Mouse (Mus musculus): ENCODE measurements around the gene Clip2. TPM values are rescaled to one million over a fixed set of nuclear protein-coding genes. Genes with fewer than 3 reads are reported as not detected.

Clip2 gene
- polyA plus RNA-seq, 1 experiment: 5.6 TPM

GRCm38 (mm10) chr5:134490465-134490864, 61.8 kb downstream of the Clip2 start:
- Histone ChIP-seq H3K4me1 (ENCODE audit: control insufficient read depth, insufficient read depth, low read length) (no peaks in the 10 kb centered on the region), H3K9me3 (replicated peaks; ENCODE audit: control insufficient read depth, insufficient read depth, low read length, poor library complexity, severe bottlenecking) (no peaks in the 10 kb centered on the region), H3K4me3 (ENCODE audit: low read depth, low read length) (no peak overlapping the region), H3K27ac (ENCODE audit: insufficient read depth, low read length) (no peak overlapping the region), H3K36me3 (ENCODE audit: control insufficient read depth, insufficient read depth, low read length, poor library complexity, severe bottlenecking) (no peaks in the 10 kb centered on the region), H3K27me3 (ENCODE audit: control insufficient read depth, insufficient read depth, low read length, poor library complexity, severe bottlenecking) (no peaks in the 10 kb centered on the region), H3K9ac (ENCODE audit: low read depth, poor library complexity, severe bottlenecking) (no peak overlapping the region)
- TF ChIP-seq POLR2A (IDR thresholded peaks at IDR 0.05; ENCODE audit: insufficient read depth, low read length) (no peak), CTCF (IDR thresholded peaks at IDR 0.05; ENCODE audit: low read depth, low read length) (peak; percentile 85), EP300 (IDR thresholded peaks at IDR 0.05; ENCODE audit: insufficient read depth, low read depth, low read length) (no peak)

- H3K9ac ChIP-seq (ENCODE audit: low read depth, poor library complexity, severe bottlenecking): peak overlapping the region; percentile 14; the same call in 1 of the 2 replicates
- H3K4me1 ChIP-seq (ENCODE audit: control insufficient read depth, insufficient read depth, low read length): no peaks in the 10 kb centered on the region
- no peaks in the 10 kb centered on the region for H3K36me3 ChIP-seq (ENCODE audit: control insufficient read depth, insufficient read depth, low read length, poor library complexity, severe bottlenecking)
- H3K27ac ChIP-seq (ENCODE audit: insufficient read depth, low read length): no peak overlapping the region
- TF ChIP-seq EP300 (IDR thresholded peaks at IDR 0.05; ENCODE audit: insufficient read depth, low read depth, low read length) (0 out of 2 replicates have a peak, but pooled peaks have one; percentile 15), CTCF (IDR thresholded peaks at IDR 0.05; ENCODE audit: low read depth, low read length) (peak; percentile 91), POLR2A (IDR thresholded peaks at IDR 0.05; ENCODE audit: insufficient read depth, low read length) (no peak)
- peak overlapping the region; percentile 32 for H3K4me3 ChIP-seq (ENCODE audit: low read depth, low read length)
- no peaks in the 10 kb centered on the region for H3K27me3 ChIP-seq (ENCODE audit: control insufficient read depth, insufficient read depth, low read length, poor library complexity, severe bottlenecking)
- no peaks in the 10 kb centered on the region for H3K9me3 ChIP-seq (replicated peaks; ENCODE audit: control insufficient read depth, insufficient read depth, low read length, poor library complexity, severe bottlenecking)
Observed at GRCm38 (mm10) chr5:134489583-134489982, 62.7 kb downstream of the Clip2 start.

- no peak overlapping the region for H3K27ac ChIP-seq (ENCODE audit: insufficient read depth, low read length)
- no peak overlapping the region for H3K4me3 ChIP-seq (ENCODE audit: low read depth, low read length)
- H3K9me3 ChIP-seq (replicated peaks; ENCODE audit: control insufficient read depth, insufficient read depth, low read length, poor library complexity, severe bottlenecking): no peaks in the 10 kb centered on the region
- no peak overlapping the region for H3K9ac ChIP-seq (ENCODE audit: low read depth, poor library complexity, severe bottlenecking)
- no peaks in the 10 kb centered on the region for H3K36me3 ChIP-seq (ENCODE audit: control insufficient read depth, insufficient read depth, low read length, poor library complexity, severe bottlenecking)
- H3K27me3 ChIP-seq (ENCODE audit: control insufficient read depth, insufficient read depth, low read length, poor library complexity, severe bottlenecking): no peaks in the 10 kb centered on the region
- TF ChIP-seq POLR2A (IDR thresholded peaks at IDR 0.05; ENCODE audit: insufficient read depth, low read length): no peak
- TF ChIP-seq CTCF (IDR thresholded peaks at IDR 0.05; ENCODE audit: low read depth, low read length): no peak
- no peak for TF ChIP-seq EP300 (IDR thresholded peaks at IDR 0.05; ENCODE audit: insufficient read depth, low read depth, low read length)
- H3K4me1 ChIP-seq (ENCODE audit: control insufficient read depth, insufficient read depth, low read length): no peaks in the 10 kb centered on the region
Observed at GRCm38 (mm10) chr5:134488596-134488995, 63.6 kb downstream of the Clip2 start.

GRCm38 (mm10) chr5:134488042-134488441, 64.2 kb downstream of the Clip2 start:
- no peaks in the 10 kb centered on the region for H3K4me1 ChIP-seq (ENCODE audit: control insufficient read depth, insufficient read depth, low read length)
- H3K9ac ChIP-seq (ENCODE audit: low read depth, poor library complexity, severe bottlenecking): no peak overlapping the region
- TF ChIP-seq CTCF (IDR thresholded peaks at IDR 0.05; ENCODE audit: low read depth, low read length) (no peak), POLR2A (IDR thresholded peaks at IDR 0.05; ENCODE audit: insufficient read depth, low read length) (no peak), EP300 (IDR thresholded peaks at IDR 0.05; ENCODE audit: insufficient read depth, low read depth, low read length) (no peak)
- no peaks in the 10 kb centered on the region for H3K9me3 ChIP-seq (replicated peaks; ENCODE audit: control insufficient read depth, insufficient read depth, low read length, poor library complexity, severe bottlenecking)
- H3K27me3 ChIP-seq (ENCODE audit: control insufficient read depth, insufficient read depth, low read length, poor library complexity, severe bottlenecking): no peaks in the 10 kb centered on the region
- H3K36me3 ChIP-seq (ENCODE audit: control insufficient read depth, insufficient read depth, low read length, poor library complexity, severe bottlenecking): no peaks in the 10 kb centered on the region
- no peak overlapping the region for H3K4me3 ChIP-seq (ENCODE audit: low read depth, low read length)
- no peak overlapping the region for H3K27ac ChIP-seq (ENCODE audit: insufficient read depth, low read length)

- H3K36me3 ChIP-seq (ENCODE audit: control insufficient read depth, insufficient read depth, low read length, poor library complexity, severe bottlenecking): no peaks in the 10 kb centered on the region
- no peaks in the 10 kb centered on the region for H3K27me3 ChIP-seq (ENCODE audit: control insufficient read depth, insufficient read depth, low read length, poor library complexity, severe bottlenecking)
- H3K9me3 ChIP-seq (replicated peaks; ENCODE audit: control insufficient read depth, insufficient read depth, low read length, poor library complexity, severe bottlenecking): no peaks in the 10 kb centered on the region
- no peak overlapping the region for H3K27ac ChIP-seq (ENCODE audit: insufficient read depth, low read length)
- TF ChIP-seq CTCF (IDR thresholded peaks at IDR 0.05; ENCODE audit: low read depth, low read length): peak; percentile 98
- TF ChIP-seq EP300 (IDR thresholded peaks at IDR 0.05; ENCODE audit: insufficient read depth, low read depth, low read length): 0 out of 2 replicates have a peak, but pooled peaks have one; percentile 21
- TF ChIP-seq POLR2A (IDR thresholded peaks at IDR 0.05; ENCODE audit: insufficient read depth, low read length): no peak
- no peak overlapping the region for H3K4me3 ChIP-seq (ENCODE audit: low read depth, low read length)
- no peaks in the 10 kb centered on the region for H3K4me1 ChIP-seq (ENCODE audit: control insufficient read depth, insufficient read depth, low read length)
- H3K9ac ChIP-seq (ENCODE audit: low read depth, poor library complexity, severe bottlenecking): no peak overlapping the region
Observed at GRCm38 (mm10) chr5:134485900-134486665, 66.2 kb downstream of the Clip2 start.

- TF ChIP-seq POLR2A (IDR thresholded peaks at IDR 0.05; ENCODE audit: insufficient read depth, low read length): no peak
- TF ChIP-seq CTCF (IDR thresholded peaks at IDR 0.05; ENCODE audit: low read depth, low read length): no peak
- no peak for TF ChIP-seq EP300 (IDR thresholded peaks at IDR 0.05; ENCODE audit: insufficient read depth, low read depth, low read length)
- Histone ChIP-seq H3K36me3 (ENCODE audit: control insufficient read depth, insufficient read depth, low read length, poor library complexity, severe bottlenecking) (no peaks in the 10 kb centered on the region), H3K9me3 (replicated peaks; ENCODE audit: control insufficient read depth, insufficient read depth, low read length, poor library complexity, severe bottlenecking) (no peaks in the 10 kb centered on the region), H3K27me3 (ENCODE audit: control insufficient read depth, insufficient read depth, low read length, poor library complexity, severe bottlenecking) (no peaks in the 10 kb centered on the region), H3K4me3 (ENCODE audit: low read depth, low read length) (no peak overlapping the region), H3K9ac (ENCODE audit: low read depth, poor library complexity, severe bottlenecking) (no peak overlapping the region), H3K27ac (ENCODE audit: insufficient read depth, low read length) (no peak overlapping the region), H3K4me1 (ENCODE audit: control insufficient read depth, insufficient read depth, low read length) (no peaks in the 10 kb centered on the region)
Observed at GRCm38 (mm10) chr5:134485183-134485730, 67.0 kb downstream of the Clip2 start.

Measured in ES-Bruce4 (cell line).